Mouse (Mus musculus) E14TG2a.4 (cell line): ENCODE results near the gene Rbpms2.

Experiments used
- CTCF ChIP-seq: conservative IDR thresholded peaks from 2 replicates; pipeline ENCODE4 v1.5.1; 2014; ENCODE audit warnings: low read length
- NANOG ChIP-seq: IDR thresholded peaks from 2 replicates; pipeline ENCODE4 v1.6.1; 2014; ENCODE audit warnings: borderline replicate concordance, low read length, mixed read lengths
- POU5F1 ChIP-seq: IDR thresholded peaks from 2 replicates; pipeline ENCODE4 v1.6.1; 2014; ENCODE audit warnings: low read length, borderline replicate concordance

DNA sequence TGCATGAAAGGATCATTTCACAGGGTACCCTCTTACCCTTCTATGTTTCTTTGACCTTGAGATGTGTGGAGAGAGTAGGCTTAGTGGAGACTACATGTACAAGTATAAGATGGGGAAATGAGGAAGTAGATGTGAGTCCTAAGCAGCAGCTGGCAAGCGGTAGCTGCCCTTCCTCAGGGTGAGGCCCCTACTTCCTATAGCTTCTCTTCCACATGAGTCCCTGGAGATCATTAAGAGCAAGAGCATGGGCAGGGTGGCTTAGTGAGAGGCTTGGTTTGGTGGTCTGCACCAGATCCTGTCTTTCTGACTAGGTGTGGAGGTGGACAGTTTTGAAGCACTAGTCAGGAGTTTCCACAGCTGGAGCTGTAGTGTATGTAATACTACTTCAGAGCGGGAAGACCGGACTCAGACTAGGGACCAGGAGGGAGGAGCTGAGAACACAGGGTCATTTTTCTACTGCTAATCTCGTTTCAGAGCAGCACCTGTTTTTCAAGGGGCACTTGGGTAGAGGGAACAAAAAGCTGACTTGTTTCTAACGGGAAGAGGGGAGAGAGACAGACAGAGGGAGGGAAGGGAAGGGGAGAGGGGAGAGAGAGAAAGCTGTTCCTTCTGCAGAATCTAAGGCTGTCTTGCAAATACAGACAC lies 63.6 kb downstream of the Rbpms2 start:
- TF ChIP-seq CTCF (no peak), POU5F1 (no peak), NANOG (no peak)
